Mouse (Mus musculus) midbrain, embryonic 14.5 days (tissue): ENCODE data around the gene Bloc1s3. TPM values are rescaled to one million over a fixed set of nuclear protein-coding genes. Genes with fewer than 3 reads are reported as not detected.
A peak's percentile ranks its signal among the peaks of the same experiment; 100 is the strongest.
"Not testable (repeated sequence)": the region's sequence is repeated elsewhere in the genome, so short reads cannot be mapped to it uniquely, and the experiment has no call there.

ENCODE experiments used
- ATAC-seq: fragments of 200-750 bp; cut with Nextera tagmentation; 2 replicates; pipeline ENCODE4 v1.8.0; 2017; ENCODE audit warnings: moderate number of reproducible peaks, moderate library complexity; ENCODE audit not compliant: low FRiP score, low TSS enrichment
- DNase-seq: peaks from one replicate; pipeline ENCODE4 v3.0.0-alpha.2; 2015
- H3K27ac ChIP-seq: fragments of 300-500 bp; sonication (generic); replicated peaks from 2 replicates; pipeline ENCODE4 v1.5.1; 2014; ENCODE audit warnings: mild to moderate bottlenecking, low read depth, low read length, moderate library complexity
- H3K27me3 ChIP-seq: fragments of 300-500 bp; sonication (generic); 2 replicates; pipeline ENCODE4 v1.6.1; 2014; ENCODE audit warnings: low read length, control low read depth, mixed read lengths; ENCODE audit not compliant: control insufficient read depth, insufficient read depth
- H3K36me3 ChIP-seq: fragments of 300-500 bp; sonication (generic); 2 replicates; pipeline ENCODE4 v1.6.1; 2014; ENCODE audit warnings: low read length, control low read depth; ENCODE audit not compliant: control insufficient read depth, insufficient read depth
- H3K4me1 ChIP-seq: fragments of 300-500 bp; sonication (generic); 2 replicates; pipeline ENCODE4 v1.6.1; 2014; ENCODE audit warnings: mild to moderate bottlenecking, antibody characterized with exemption, low read length, control low read depth; ENCODE audit not compliant: control insufficient read depth, insufficient read depth
- H3K4me2 ChIP-seq: fragments of 300-500 bp; sonication (generic); 2 replicates; pipeline ENCODE4 v1.6.1; 2014; ENCODE audit warnings: mild to moderate bottlenecking, low read length, moderate library complexity
- H3K4me3 ChIP-seq: fragments of 300-500 bp; sonication (generic); replicated peaks from 2 replicates; pipeline ENCODE4 v1.5.1; 2014; ENCODE audit warnings: low read depth, low read length
- H3K9ac ChIP-seq: fragments of 300-500 bp; sonication (generic); replicated peaks from 2 replicates; pipeline ENCODE4 v1.6.1; 2014; ENCODE audit warnings: mild to moderate bottlenecking, low read length, moderate library complexity
- H3K9me3 ChIP-seq: fragments of 300-500 bp; sonication (generic); 2 replicates; pipeline ENCODE4 v1.6.1; 2016; ENCODE audit warnings: low read length, control low read depth, mixed read lengths; ENCODE audit not compliant: control insufficient read depth
- WGBS: fragments of 180-500 bp; shearing (Covaris S2); extraction: QIAGEN DNeasy Blood & Tissue Kit; methylation state at CpG from one replicate; pipeline ENCODE4 v1.1.7; 2014; 5-methylcytosine and 5-hydroxymethylcytosine counted together
- polyA plus RNA-seq: library from polyadenylated mRNA; unstranded; fragments of >200 nt; fragmentation: Nextera tagmentation; extraction: Ambion mirVana; gene quantifications from 2 replicates; pipeline ENCODE4 v1.2.1, GENCODE M21; 2014

Gene Bloc1s3
- polyA plus RNA-seq, 1 experiment from 2014 or later, result 2.5 TPM

DNA sequence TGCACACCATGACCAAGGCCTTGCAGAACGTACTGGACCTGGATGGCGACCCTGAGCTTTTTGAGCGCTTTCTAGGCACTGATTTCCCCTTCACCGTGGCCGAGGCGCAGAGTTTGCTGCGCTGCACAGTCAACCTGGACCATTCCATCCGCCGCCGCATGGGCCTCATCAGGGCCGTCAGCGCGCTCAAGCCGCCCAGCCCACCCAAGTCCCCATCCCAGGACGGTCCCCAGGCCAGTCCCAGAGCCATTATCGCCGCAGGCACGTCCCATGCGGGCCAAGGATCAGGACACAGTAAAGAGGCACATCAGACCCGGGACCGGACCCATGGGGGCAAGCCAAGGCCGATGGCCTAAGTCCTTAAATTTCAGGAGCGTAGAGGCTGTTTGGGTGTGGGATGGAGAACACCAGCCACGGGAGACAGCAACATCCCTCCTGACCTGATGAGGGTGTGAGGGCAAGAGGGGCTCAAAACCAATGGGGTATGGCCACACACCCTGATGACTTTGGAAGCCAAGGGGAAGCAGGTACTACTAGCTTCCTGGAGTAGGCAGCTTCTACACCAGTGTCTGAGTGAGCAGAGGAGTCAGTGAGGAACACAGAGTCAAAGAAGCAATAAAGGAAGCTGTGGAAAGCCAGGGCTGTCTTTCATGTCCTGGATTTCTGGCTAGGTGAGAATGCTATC lies 16.4 kb upstream of the Bloc1s3 start:
- Histone ChIP-seq H3K9me3 (no peaks in the 10 kb centered on the region), H3K4me1 (peaks cover 14% of the 10 kb centered on the region), H3K27me3 (peaks cover 62% of the 10 kb centered on the region), H3K4me2 (peak overlapping the region; percentile 71), H3K27ac (no peak overlapping the region), H3K4me3 (peak overlapping the region; percentile 36), H3K9ac (peak overlapping the region; percentile 47), H3K36me3 (peaks cover 6% of the 10 kb centered on the region)
- peak; percentile 29 for ATAC-seq
- no peak for DNase-seq
- WGBS, result 12% methylated on average over 24 of the region's 24 CpGs

- ATAC-seq (peak; percentile 62), DNase-seq (peak; percentile 83)
- Histone ChIP-seq H3K4me2 (peak overlapping the region; percentile 71), H3K4me1 (peaks cover 14% of the 10 kb centered on the region), H3K4me3 (peak overlapping the region; percentile 36), H3K36me3 (no peaks in the 10 kb centered on the region), H3K9me3 (no peaks in the 10 kb centered on the region), H3K9ac (peak overlapping the region; percentile 47), H3K27ac (no peak overlapping the region), H3K27me3 (peaks cover 67% of the 10 kb centered on the region)
- 1% methylated on average over 64 of the region's 64 CpGs for WGBS
Measured at GRCm38 (mm10) chr7:19523757-19524419, 15.7 kb upstream of the Bloc1s3 start.

DNA sequence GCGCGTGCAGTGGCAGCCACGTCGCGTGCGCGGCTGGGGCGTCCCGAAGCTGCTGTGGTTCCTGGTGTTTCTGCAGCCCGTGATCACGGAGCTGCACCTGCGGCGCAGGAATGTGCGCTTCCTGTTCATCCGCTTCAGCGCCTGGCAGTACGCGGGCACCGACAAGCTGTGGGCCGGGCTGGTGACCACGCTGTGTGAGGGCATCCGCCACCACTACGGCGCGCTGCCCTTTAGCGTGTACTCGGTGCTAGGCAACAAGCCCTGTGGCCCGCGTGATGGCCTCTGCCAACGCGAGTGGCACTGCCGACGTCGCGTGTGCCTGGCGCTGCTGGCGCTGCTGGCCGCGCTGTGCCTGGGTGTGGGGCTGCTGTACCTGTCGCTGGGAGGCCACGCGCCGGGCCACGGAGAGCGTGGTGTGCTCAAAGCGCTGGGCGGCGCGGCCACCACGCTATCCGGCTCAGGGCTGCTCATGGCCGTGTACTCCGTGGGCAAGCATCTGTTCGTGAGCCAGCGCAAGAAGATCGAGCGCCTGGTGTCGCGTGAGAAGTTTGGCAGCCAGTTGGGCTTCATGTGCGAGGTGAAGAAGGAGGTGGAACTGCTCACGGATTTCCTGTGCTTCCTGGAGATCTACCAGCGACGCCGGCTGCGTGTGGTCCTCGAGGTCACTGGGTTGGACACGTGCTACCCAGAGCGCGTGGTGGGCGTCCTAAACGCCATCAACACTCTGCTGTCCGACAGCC lies 15.0 kb upstream of the Bloc1s3 start:
- DNase-seq (peak; percentile 57), ATAC-seq (no peak)
- Histone ChIP-seq H3K9ac (peak overlapping the region; percentile 23; the same call in 1 of the 2 replicates), H3K4me1 (peaks cover 14% of the 10 kb centered on the region), H3K27me3 (peaks cover 74% of the 10 kb centered on the region), H3K4me2 (peak overlapping the region; percentile 71), H3K27ac (no peak overlapping the region), H3K36me3 (no peaks in the 10 kb centered on the region), H3K9me3 (no peaks in the 10 kb centered on the region), H3K4me3 (peak overlapping the region; percentile 36)
- 10% methylated on average over 72 of the region's 72 CpGs for WGBS

DNA sequence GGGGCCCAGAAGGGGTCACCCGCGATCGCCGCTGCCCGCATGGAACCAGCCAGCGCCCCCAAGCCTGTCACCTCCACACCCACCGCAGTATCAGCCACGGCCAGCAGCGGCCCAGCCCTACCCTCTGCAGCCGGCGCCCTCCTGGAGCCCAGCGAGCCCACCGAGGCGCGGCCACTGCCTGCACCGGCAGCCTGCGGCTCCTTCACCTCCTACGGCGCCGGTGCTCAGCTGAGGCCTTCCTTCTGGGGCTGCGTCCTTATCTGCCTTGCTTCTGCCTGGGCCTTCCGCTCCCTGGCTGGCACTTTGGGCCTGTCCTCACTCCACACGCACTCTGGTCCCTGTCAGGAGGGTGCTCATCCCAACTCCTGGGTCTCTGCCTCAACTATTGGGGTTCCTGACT lies 11.9 kb upstream of the Bloc1s3 start:
- Histone ChIP-seq H3K9me3 (no peaks in the 10 kb centered on the region), H3K27me3 (peaks cover 68% of the 10 kb centered on the region), H3K4me1 (peaks cover 17% of the 10 kb centered on the region), H3K36me3 (no peaks in the 10 kb centered on the region), H3K9ac (peak overlapping the region; percentile 50), H3K4me3 (peak overlapping the region; percentile 22), H3K4me2 (peak overlapping the region; percentile 52), H3K27ac (no peak overlapping the region)
- DNase-seq, result peak; percentile 32
- ATAC-seq, result no peak
- WGBS, result 5% methylated on average over 23 of the region's 23 CpGs

DNA sequence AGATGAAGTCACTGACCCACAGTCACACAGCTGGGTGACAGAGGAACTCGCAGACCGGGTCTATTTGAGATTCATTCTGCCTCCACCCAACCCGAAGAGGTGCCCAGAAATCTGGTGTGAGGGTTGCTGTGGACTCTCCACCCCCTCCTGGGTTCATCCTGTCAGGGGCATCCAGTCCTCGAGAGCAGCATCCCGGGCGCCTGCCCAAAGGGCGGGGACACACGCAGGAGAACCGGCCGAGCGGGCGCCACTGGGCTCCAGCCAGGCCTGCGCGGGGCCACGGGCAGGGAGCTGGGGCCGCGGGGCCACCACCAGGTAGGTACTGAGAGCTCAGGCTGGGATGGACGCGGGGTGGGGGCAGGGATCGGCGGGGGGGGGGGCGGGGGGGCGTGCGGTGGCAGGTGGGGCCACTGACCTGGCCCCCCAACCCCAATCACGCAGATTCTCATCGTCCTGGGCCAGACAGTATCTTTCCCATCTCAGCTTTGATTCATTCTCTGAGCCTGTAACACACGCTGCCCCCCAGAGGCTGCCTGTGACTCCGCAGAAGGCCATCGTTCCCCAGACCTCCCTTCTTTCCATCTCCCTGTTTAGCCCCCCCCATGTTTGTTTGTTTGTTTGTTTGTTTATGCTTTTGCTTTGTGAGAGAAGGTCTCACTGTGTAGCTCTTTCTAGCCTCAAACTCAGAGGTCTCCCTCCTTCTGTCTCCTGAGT lies 9.6 kb upstream of the Bloc1s3 start, which contains the start of gene Nkpd1:
Gene Nkpd1 (plus strand): TSS at position 187 of the 714 bp plus-strand sequence.
- DNase-seq (peak; percentile 70), ATAC-seq (no peak)
- peaks cover 4% of the 10 kb centered on the region; the same call in 1 of the 2 replicates for H3K4me1 ChIP-seq
- peak within 1 kb of the TSS; percentile 50 for H3K4me2 ChIP-seq
- peak within 1 kb of the TSS; percentile 15 for H3K4me3 ChIP-seq
- H3K27me3 ChIP-seq, result peaks cover 47% of the 10 kb centered on the region
- no peaks in the 10 kb centered on the region for H3K36me3 ChIP-seq
- WGBS, result 5% methylated on average over 28 of the region's 29 CpGs
- peak within 1 kb of the TSS; percentile 49 for H3K9ac ChIP-seq
- H3K9me3 ChIP-seq, result no peaks in the 10 kb centered on the region
- H3K27ac ChIP-seq, result no peak within 1 kb of the TSS

- DNase-seq (no peak), ATAC-seq (no peak)
- no peak overlapping the region for H3K27ac ChIP-seq
- H3K9me3 ChIP-seq, result no peaks in the 10 kb centered on the region
- H3K4me3 ChIP-seq, result no peak overlapping the region
- peaks cover 12% of the 10 kb centered on the region for H3K4me1 ChIP-seq
- no peak overlapping the region for H3K9ac ChIP-seq
- no peaks in the 10 kb centered on the region for H3K36me3 ChIP-seq
- 77% methylated on average over 6 of the region's 6 CpGs for WGBS
- no peak overlapping the region for H3K4me2 ChIP-seq
- no peaks in the 10 kb centered on the region for H3K27me3 ChIP-seq
Measured at GRCm38 (mm10) chr7:19512353-19512752, 4.2 kb upstream of the Bloc1s3 start.

GRCm38 (mm10) chr7:19511934-19512333 lies 3.8 kb upstream of the Bloc1s3 start:
- H3K27me3 ChIP-seq, DNase-seq, H3K4me3 ChIP-seq, H3K27ac ChIP-seq, H3K9me3 ChIP-seq, H3K9ac ChIP-seq, H3K4me2 ChIP-seq, H3K36me3 ChIP-seq, ATAC-seq: not testable (repeated sequence)
- 95% methylated on average over 6 of the region's 7 CpGs for WGBS
- peaks cover 12% of the 10 kb centered on the region for H3K4me1 ChIP-seq

- no peak for DNase-seq
- 94% methylated on average over 7 of the region's 7 CpGs for WGBS
- Histone ChIP-seq H3K27me3 (no peaks in the 10 kb centered on the region), H3K9ac (no peak overlapping the region), H3K27ac (no peak overlapping the region), H3K4me1 (peaks cover 18% of the 10 kb centered on the region), H3K4me3 (peak overlapping the region; percentile 77), H3K4me2 (peak overlapping the region; percentile 67), H3K36me3 (no peaks in the 10 kb centered on the region), H3K9me3 (no peaks in the 10 kb centered on the region)
- ATAC-seq, result no peak
Measured at GRCm38 (mm10) chr7:19509786-19510185, 1.6 kb upstream of the Bloc1s3 start.
